Mouse (Mus musculus): ENCODE data around the gene Atp8b5.

Atp8b5 gene

DNA sequence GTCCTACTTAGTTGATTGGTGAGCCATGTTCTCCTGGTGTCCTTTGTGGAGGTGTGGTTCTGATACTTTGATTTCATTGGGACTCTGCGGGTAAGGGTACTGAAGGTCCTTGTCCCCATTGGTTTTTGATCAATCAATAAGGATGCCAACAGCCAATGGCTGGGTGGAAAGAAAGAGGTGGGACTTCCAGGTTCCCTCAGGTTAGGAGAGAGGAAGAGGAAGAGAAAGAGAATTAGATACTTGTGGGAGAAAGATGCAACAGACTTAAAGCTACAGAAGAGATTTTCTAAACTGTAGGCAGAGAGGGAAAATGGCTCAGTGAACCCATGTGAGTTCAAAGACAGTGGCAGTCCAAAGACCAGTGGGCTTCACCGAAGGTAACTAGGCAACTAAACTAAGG is 60.2 kb downstream of the Atp8b5 start:
- DNase-seq: no peak

DNA sequence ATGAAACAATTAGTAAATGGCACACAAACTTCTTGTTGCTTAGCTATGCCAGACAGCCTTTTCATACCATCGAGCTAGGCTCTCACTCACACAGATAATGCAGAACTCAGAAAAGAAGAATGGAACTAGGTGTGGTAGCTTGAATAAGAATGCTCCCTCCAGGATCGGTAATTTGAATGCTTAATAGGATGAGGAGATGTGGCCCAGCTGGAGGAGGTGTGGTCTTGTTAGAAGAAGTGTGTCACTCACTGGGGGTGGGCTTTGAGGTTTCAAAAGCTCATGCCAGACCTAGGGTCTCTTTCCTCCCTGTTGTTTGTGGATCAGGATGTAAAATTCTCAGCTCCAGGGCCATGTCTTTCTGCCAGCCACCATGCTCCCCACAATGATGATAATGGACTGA is 67.8 kb downstream of the Atp8b5 start:
- no peak for DNase-seq

GRCm38 (mm10) chr4:43336176-43336575 is 69.2 kb downstream of the Atp8b5 start:
- DNase-seq: no peak

- no peak for DNase-seq
Observed at GRCm38 (mm10) chr4:43340096-43340804, 73.3 kb downstream of the Atp8b5 start.

- DNase-seq: no peak
Observed at GRCm38 (mm10) chr4:43341276-43341891, 74.4 kb downstream of the Atp8b5 start.

DNA sequence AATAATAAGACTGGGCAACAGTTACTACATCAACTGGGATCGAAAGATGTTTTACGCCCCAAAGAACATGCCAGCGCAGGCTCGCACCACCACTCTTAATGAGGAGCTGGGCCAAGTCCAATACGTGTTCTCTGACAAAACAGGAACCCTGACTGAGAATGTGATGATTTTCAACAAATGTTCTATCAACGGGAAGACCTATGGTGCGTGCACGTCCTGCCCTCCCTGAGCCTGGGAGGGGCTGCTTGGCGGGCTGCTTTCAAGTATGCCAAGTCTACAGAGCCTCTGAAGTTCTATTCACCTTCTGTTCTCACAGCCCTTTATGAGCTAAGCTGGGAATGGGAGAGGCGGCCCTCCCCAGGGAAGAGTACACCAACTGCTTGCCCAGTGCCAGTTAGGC is 75.5 kb downstream of the Atp8b5 start:
- no peak for DNase-seq

DNA sequence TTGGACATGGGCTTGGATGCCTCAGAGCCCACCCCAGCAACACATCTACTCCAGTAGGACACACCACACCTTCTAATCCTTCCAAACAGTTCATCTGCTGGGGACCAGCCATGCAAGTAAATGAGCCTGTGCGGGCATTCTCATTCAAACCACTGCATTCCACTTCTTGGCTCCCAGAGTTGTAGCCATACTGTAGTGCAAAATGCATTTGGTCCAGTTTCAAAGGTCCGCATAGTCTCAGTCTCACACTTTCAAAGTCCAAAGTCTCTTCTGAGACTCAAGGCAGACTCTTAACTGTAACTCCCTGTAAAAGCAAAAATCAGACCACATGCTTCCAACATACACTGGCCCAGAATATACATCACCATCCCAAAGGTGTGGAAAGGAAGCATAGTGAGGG is 78.0 kb downstream of the Atp8b5 start:
- no peak for DNase-seq

DNA sequence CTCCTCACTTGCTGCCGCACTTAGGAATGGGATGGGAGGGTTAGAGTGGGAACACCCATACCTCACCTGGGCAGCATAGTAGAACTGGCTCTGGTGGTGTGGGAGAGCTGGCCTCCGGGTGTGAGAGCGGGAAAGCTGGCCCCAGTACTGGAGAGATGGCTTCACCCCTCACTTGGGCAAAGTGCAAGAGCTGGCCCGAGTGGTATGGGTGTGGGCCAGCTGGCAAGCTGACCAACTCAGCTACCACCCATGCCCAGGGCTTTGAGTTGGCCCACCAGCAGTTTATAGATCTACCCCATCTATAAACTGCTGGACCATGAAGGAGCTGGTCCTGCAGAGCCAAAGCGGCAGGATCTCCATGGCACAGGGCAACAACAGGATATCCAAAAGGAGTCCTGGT is 82.2 kb downstream of the Atp8b5 start:
- DNase-seq: no peak

GRCm38 (mm10) chr4:43350038-43350560 is 83.1 kb downstream of the Atp8b5 start:
- DNase-seq: no peak

- no peak for DNase-seq
Observed at GRCm38 (mm10) chr4:43353662-43354061, 86.7 kb downstream of the Atp8b5 start.

DNA sequence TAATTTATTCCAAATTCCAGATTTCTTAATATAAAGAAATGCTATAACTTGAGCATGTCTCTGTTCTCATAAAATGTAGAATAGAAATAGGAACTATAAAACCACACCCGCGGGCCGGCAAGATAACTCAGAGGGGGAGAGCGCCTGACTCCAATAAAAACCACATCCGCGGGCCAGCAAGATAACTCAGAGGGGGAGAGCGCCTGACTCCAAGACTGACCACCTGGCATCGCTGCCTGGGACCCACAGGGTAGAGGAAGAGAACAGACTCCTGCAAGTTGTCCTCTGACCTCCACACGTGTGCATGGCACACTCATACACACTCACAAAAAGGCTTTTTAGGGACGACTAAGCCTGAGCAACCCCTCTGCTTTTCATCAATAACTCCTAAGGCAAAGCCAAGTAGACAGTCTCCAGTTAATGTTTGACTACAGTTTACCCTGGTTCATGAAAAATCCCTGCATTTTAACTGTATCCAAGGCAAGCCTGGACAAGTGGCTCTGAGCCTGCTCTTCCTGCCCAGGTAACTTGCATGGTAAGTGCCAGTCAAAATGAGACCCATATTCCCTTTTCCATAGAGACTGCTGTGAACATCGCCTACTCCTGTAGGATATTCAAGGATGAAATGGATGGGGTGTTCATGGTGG is 98.1 kb downstream of the Atp8b5 start:
- no peak for DNase-seq

- no peak for DNase-seq
Observed at GRCm38 (mm10) chr4:43367295-43367694, 100.3 kb downstream of the Atp8b5 start.

DNA sequence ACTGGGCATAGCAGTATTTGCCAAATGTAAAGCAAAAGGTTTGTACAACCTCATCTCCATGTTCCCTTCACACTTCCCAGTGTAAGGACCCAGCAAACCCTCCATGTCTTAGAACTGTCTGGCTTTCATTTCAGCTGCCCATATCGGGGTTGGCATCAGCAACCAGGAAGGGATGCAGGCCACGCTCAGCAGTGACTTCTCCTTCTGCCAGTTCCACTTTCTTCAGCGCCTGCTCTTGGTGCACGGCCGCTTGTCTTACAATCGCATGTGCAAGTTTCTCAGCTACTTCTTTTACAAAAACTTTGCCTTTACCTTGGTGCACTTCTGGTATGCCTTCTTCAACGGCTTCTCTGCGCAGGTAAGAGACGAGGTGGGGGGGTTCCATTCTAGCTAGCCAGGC is 100.8 kb downstream of the Atp8b5 start:
- DNase-seq: no peak

GRCm38 (mm10) chr4:43371406-43371805 is 104.4 kb downstream of the Atp8b5 start:
- DNase-seq: no peak

DNA sequence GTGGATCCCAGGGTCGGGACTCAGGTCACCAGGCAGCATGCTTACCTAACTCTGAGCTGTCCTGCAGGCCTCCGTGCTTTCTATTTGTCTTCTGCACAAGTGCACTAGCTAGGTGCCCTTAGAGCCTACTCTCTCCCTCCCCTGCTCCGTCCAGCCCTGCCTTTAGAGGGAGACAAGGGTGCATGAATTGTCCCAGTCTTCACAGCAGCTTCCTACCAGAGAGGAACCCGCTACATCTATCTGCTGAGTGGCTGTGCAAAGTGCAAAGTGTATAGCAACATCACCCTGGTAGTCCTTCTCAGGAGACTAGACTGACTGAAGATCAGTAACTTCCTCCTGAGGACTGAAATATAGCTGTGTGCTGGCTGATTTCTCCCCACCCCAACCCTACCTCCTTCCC is 105.2 kb downstream of the Atp8b5 start:
- DNase-seq: no peak

- DNase-seq: no peak
Observed at GRCm38 (mm10) chr4:43374266-43374665, 107.3 kb downstream of the Atp8b5 start.

- DNase-seq: no peak
Observed at GRCm38 (mm10) chr4:43379601-43380000, 112.6 kb downstream of the Atp8b5 start.

GRCm38 (mm10) chr4:43380951-43381350 is 114.0 kb downstream of the Atp8b5 start:
- DNase-seq: no peak

DNA sequence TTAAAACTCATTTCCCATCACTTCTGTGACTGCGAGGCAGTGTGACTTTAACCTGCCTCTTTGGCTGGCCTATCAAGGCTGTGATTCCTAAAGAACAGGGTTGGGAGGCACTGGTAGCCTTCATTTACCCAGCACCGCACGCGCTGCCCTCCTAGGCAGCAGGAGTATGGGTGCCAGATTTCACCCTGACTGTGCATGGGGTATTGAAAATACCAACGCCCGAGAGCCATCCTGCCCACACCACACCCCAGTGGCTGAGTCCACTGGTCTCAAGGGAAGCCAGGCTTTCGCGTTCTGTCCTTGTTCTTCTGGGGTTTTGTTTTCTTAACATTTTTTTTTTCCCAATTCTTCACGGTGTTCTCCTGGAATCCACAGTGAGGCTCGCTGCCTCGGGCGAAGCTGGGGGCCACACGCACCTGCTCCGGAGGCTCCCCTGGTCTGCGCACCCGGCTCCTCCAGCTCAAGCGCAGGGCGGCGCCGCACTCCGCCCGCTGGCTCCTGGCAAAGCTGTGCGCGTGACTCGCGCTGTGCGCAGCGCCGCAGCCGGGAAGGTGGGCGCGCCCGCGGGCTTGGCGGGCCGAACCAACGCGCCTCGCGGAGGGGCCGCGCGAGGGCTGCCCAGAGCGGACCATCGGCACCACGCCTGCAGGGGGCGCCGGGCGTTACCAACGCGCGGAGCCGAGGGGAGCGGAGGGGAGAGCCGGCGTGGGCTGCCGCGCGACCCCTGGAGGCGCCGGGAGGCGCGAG is 114.6 kb downstream of the Atp8b5 start, which contains the start of gene Rusc2:
TSS of gene Rusc2 (plus strand) at position 572 of the 747 bp plus-strand sequence.
- DNase-seq: peak; percentile 38 to 56

- DNase-seq: no peak
Observed at GRCm38 (mm10) chr4:43382155-43383020, 115.4 kb downstream of the Atp8b5 start.

- DNase-seq: no peak
Observed at GRCm38 (mm10) chr4:43383246-43384082, 116.5 kb downstream of the Atp8b5 start.

Measured in thymus, adult 18-20 months (tissue).